Mouse (Mus musculus) testis, adult 2 months (tissue): ENCODE measurements around the gene Sos1.

Experiments used
- CTCF ChIP-seq: fragments of 200-500 bp; IDR thresholded peaks from 2 replicates; pipeline ENCODE4 v1.5.1; 2012; ENCODE audit warnings: low read depth, mild to moderate bottlenecking, inconsistent platforms, low read length, moderate library complexity; ENCODE audit not compliant: control insufficient read depth, insufficient read depth, insufficient replicate concordance
- POLR2A ChIP-seq: fragments of 200-500 bp; IDR thresholded peaks from 2 replicates; pipeline ENCODE4 v1.6.1; 2012; ENCODE audit warnings: low read depth, mild to moderate bottlenecking, inconsistent platforms, low read length, moderate library complexity; ENCODE audit not compliant: control insufficient read depth

- TF ChIP-seq CTCF (no peak), POLR2A (no peak)
Observed at GRCm38 (mm10) chr17:80497183-80497601, 16.9 kb upstream of the Sos1 start.
